Mouse (Mus musculus): Measurements from ENCODE around the gene Pmvk. TPM values are rescaled to one million over a fixed set of nuclear protein-coding genes. Genes with fewer than 3 reads are reported as not detected.
A peak's percentile ranks its signal among the peaks of the same experiment; 100 is the strongest.

Gene Pmvk
- polyA plus RNA-seq, 1 experiment from 2014 or later, result 59.3 TPM

DNA sequence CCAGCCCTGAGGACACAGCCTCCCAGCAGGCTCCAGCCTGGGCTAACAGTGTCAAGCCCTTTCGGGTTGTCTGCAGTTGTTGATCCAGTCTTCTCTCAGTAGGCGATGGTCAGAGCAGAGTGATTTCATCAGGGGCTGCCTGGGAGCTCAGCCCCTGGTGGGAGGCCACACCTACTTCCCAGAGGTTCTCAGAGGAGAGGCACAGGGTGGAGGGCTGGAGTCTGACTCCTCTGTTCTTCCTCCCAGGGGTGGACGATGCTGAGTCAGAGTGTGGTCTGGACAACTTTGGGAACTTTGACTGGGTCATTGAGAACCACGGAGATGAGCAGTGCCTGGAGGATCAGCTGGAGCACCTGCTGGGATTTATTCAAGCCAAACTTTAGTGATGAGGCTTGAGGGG is 13.9 kb downstream of the Pmvk start:
- Histone ChIP-seq H3K27me3 (ENCODE audit: insufficient read depth, low read length) (no peaks in the 10 kb centered on the region), H3K27ac (ENCODE audit: low read length) (no peak overlapping the region), H3K9me3 (ENCODE audit: low read length) (no peaks in the 10 kb centered on the region), H3K36me3 (ENCODE audit: insufficient read depth, low read length) (peaks cover 11% of the 10 kb centered on the region; the same call in 1 of the 2 replicates), H3K4me3 (ENCODE audit: low read length) (no peak overlapping the region), H3K4me2 (replicated peaks; ENCODE audit: low read depth, low read length) (no peak overlapping the region), H3K9ac (replicated peaks; ENCODE audit: low read length) (no peak overlapping the region), H3K4me1 (ENCODE audit: insufficient read depth, low read length) (no peaks in the 10 kb centered on the region)
- WGBS, result 62% methylated on average over 4 of the region's 4 CpGs
- no peak for ATAC-seq (ENCODE audit: low FRiP score, low TSS enrichment)

GRCm38 (mm10) chr3:89472280-89472679 is 17.9 kb downstream of the Pmvk start:
- no peaks in the 10 kb centered on the region for H3K9me3 ChIP-seq (ENCODE audit: low read length)
- H3K4me3 ChIP-seq (ENCODE audit: low read length), result no peak overlapping the region
- H3K36me3 ChIP-seq (ENCODE audit: insufficient read depth, low read length), result peaks cover 11% of the 10 kb centered on the region; the same call in 1 of the 2 replicates
- H3K4me2 ChIP-seq (replicated peaks; ENCODE audit: low read depth, low read length), result no peak overlapping the region
- 73% methylated on average over 7 of the region's 7 CpGs for WGBS
- no peak overlapping the region for H3K9ac ChIP-seq (replicated peaks; ENCODE audit: low read length)
- no peak overlapping the region for H3K27ac ChIP-seq (ENCODE audit: low read length)
- no peaks in the 10 kb centered on the region for H3K4me1 ChIP-seq (ENCODE audit: insufficient read depth, low read length)
- no peaks in the 10 kb centered on the region for H3K27me3 ChIP-seq (ENCODE audit: insufficient read depth, low read length)
- no peak for ATAC-seq (ENCODE audit: low FRiP score, low TSS enrichment)

- no peaks in the 10 kb centered on the region for H3K9me3 ChIP-seq (ENCODE audit: low read length)
- 72% methylated on average over 6 of the region's 6 CpGs for WGBS
- no peak overlapping the region for H3K27ac ChIP-seq (ENCODE audit: low read length)
- no peak overlapping the region for H3K4me3 ChIP-seq (ENCODE audit: low read length)
- no peak for ATAC-seq (ENCODE audit: low FRiP score, low TSS enrichment)
- no peak overlapping the region for H3K9ac ChIP-seq (replicated peaks; ENCODE audit: low read length)
- no peaks in the 10 kb centered on the region for H3K27me3 ChIP-seq (ENCODE audit: insufficient read depth, low read length)
- no peaks in the 10 kb centered on the region for H3K4me1 ChIP-seq (ENCODE audit: insufficient read depth, low read length)
- H3K4me2 ChIP-seq (replicated peaks; ENCODE audit: low read depth, low read length), result no peak overlapping the region
- peaks cover 5% of the 10 kb centered on the region; the same call in 1 of the 2 replicates for H3K36me3 ChIP-seq (ENCODE audit: insufficient read depth, low read length)
Observed at GRCm38 (mm10) chr3:89473838-89474237, 19.5 kb downstream of the Pmvk start.

- H3K4me1 ChIP-seq (ENCODE audit: insufficient read depth, low read length), result no peaks in the 10 kb centered on the region
- H3K27ac ChIP-seq (ENCODE audit: low read length), result no peak overlapping the region
- no peaks in the 10 kb centered on the region; the same call in 1 of the 2 replicates for H3K9me3 ChIP-seq (ENCODE audit: low read length)
- WGBS, result 70% methylated on average over 6 of the region's 6 CpGs
- H3K27me3 ChIP-seq (ENCODE audit: insufficient read depth, low read length), result no peaks in the 10 kb centered on the region
- no peaks in the 10 kb centered on the region for H3K36me3 ChIP-seq (ENCODE audit: insufficient read depth, low read length)
- H3K4me2 ChIP-seq (replicated peaks; ENCODE audit: low read depth, low read length), result no peak overlapping the region
- H3K4me3 ChIP-seq (ENCODE audit: low read length), result no peak overlapping the region
- ATAC-seq (ENCODE audit: low FRiP score, low TSS enrichment), result no peak
- H3K9ac ChIP-seq (replicated peaks; ENCODE audit: low read length), result no peak overlapping the region
Observed at GRCm38 (mm10) chr3:89479055-89479454, 24.7 kb downstream of the Pmvk start.

- ATAC-seq (ENCODE audit: low FRiP score, low TSS enrichment), result no peak
- no peaks in the 10 kb centered on the region for H3K4me1 ChIP-seq (ENCODE audit: insufficient read depth, low read length)
- H3K4me2 ChIP-seq (replicated peaks; ENCODE audit: low read depth, low read length), result no peak overlapping the region
- no peak overlapping the region for H3K4me3 ChIP-seq (ENCODE audit: low read length)
- H3K9ac ChIP-seq (replicated peaks; ENCODE audit: low read length), result no peak overlapping the region
- H3K9me3 ChIP-seq (ENCODE audit: low read length), result no peaks in the 10 kb centered on the region; the same call in 1 of the 2 replicates
- WGBS, result 45% methylated on average over 2 of the region's 2 CpGs
- no peak overlapping the region for H3K27ac ChIP-seq (ENCODE audit: low read length)
- H3K27me3 ChIP-seq (ENCODE audit: insufficient read depth, low read length), result peaks cover 3% of the 10 kb centered on the region; the same call in 1 of the 2 replicates
- no peaks in the 10 kb centered on the region for H3K36me3 ChIP-seq (ENCODE audit: insufficient read depth, low read length)
Observed at GRCm38 (mm10) chr3:89481488-89481887, 27.1 kb downstream of the Pmvk start.

DNA sequence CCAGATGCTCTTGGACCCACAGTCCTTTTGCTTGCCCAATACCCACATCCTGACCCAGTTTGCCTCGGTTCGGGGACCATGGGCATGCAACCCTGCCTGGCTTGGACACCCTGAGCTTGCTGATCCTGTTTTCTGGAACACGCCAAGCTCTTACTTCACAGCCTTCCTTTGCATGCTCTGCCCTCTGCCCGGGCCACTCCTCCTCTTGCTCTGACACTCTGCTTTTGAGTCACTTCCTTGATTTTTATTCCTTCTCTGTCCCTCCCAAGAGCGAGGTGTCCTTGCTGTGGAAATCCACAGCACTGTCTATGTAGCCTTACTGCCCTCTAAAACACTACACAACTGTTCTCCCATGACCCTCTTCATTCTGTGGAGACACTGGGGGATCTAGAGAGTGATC is 27.9 kb downstream of the Pmvk start:
- H3K4me2 ChIP-seq (replicated peaks; ENCODE audit: low read depth, low read length), result no peak overlapping the region
- ATAC-seq (ENCODE audit: low FRiP score, low TSS enrichment), result no peak
- no peaks in the 10 kb centered on the region for H3K4me1 ChIP-seq (ENCODE audit: insufficient read depth, low read length)
- no peak overlapping the region for H3K27ac ChIP-seq (ENCODE audit: low read length)
- H3K9me3 ChIP-seq (ENCODE audit: low read length), result no peaks in the 10 kb centered on the region; the same call in 1 of the 2 replicates
- H3K4me3 ChIP-seq (ENCODE audit: low read length), result no peak overlapping the region
- peaks cover 3% of the 10 kb centered on the region; the same call in 1 of the 2 replicates for H3K27me3 ChIP-seq (ENCODE audit: insufficient read depth, low read length)
- 85% methylated on average over 5 of the region's 5 CpGs for WGBS
- no peaks in the 10 kb centered on the region for H3K36me3 ChIP-seq (ENCODE audit: insufficient read depth, low read length)
- no peak overlapping the region for H3K9ac ChIP-seq (replicated peaks; ENCODE audit: low read length)

DNA sequence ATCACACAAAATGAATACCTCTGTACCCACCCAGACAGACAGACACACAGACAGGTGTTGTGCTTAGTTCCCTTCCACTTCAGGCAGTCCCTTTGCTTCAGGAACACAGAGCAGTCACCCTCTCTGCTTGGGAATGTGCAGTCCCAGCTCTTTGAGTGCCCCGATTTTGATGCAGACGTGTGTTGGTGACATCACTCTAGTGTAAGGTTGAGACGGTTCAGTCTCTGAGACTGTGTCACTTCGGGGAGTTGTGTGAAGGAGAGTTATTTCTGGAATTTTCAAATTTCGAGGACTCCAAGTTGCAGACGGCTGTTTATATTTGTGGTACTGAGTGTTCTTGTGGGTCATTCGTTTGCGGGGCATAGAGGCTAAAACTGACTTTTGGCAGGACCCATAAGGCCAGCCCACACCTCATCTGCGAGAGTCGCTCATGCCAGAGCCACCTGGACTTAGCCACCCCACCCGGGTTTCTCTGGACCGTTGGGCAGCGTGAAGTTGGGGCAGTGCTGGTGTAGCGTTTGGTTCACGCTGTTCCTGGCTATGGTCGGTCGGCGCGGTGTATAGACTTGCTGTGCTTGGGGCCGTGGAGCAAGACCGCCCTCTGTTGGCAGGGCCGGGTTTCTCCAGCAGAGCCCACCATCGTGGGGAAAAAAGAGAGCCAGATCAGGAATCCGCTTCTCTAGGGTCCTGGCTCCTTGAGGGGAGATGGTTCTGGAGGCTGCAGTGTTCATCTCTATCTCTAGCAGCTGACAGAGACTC is 30.6 kb downstream of the Pmvk start:
- ATAC-seq (ENCODE audit: low FRiP score, low TSS enrichment), result peak; percentile 90
- Histone ChIP-seq H3K4me3 (ENCODE audit: low read length) (peak overlapping the region; percentile 22), H3K36me3 (ENCODE audit: insufficient read depth, low read length) (no peaks in the 10 kb centered on the region), H3K9ac (replicated peaks; ENCODE audit: low read length) (0 out of 2 replicates have a peak overlapping the region, but pooled peaks have one; percentile 29), H3K4me2 (replicated peaks; ENCODE audit: low read depth, low read length) (peak overlapping the region; percentile 45), H3K9me3 (ENCODE audit: low read length) (no peaks in the 10 kb centered on the region; the same call in 1 of the 2 replicates), H3K27me3 (ENCODE audit: insufficient read depth, low read length) (peaks cover 3% of the 10 kb centered on the region; the same call in 1 of the 2 replicates), H3K27ac (ENCODE audit: low read length) (no peak overlapping the region), H3K4me1 (ENCODE audit: insufficient read depth, low read length) (no peaks in the 10 kb centered on the region)
- WGBS, result 21% methylated on average over 24 of the region's 24 CpGs

- WGBS, result 78% methylated on average over 8 of the region's 8 CpGs
- H3K4me3 ChIP-seq (ENCODE audit: low read length), result no peak overlapping the region
- no peak for ATAC-seq (ENCODE audit: low FRiP score, low TSS enrichment)
- no peaks in the 10 kb centered on the region for H3K36me3 ChIP-seq (ENCODE audit: insufficient read depth, low read length)
- no peak overlapping the region for H3K9ac ChIP-seq (replicated peaks; ENCODE audit: low read length)
- H3K27me3 ChIP-seq (ENCODE audit: insufficient read depth, low read length), result peaks cover 3% of the 10 kb centered on the region; the same call in 1 of the 2 replicates
- H3K4me2 ChIP-seq (replicated peaks; ENCODE audit: low read depth, low read length), result no peak overlapping the region
- no peaks in the 10 kb centered on the region; the same call in 1 of the 2 replicates for H3K9me3 ChIP-seq (ENCODE audit: low read length)
- H3K4me1 ChIP-seq (ENCODE audit: insufficient read depth, low read length), result no peaks in the 10 kb centered on the region
- no peak overlapping the region for H3K27ac ChIP-seq (ENCODE audit: low read length)
Observed at GRCm38 (mm10) chr3:89486111-89486510, 31.8 kb downstream of the Pmvk start.

DNA sequence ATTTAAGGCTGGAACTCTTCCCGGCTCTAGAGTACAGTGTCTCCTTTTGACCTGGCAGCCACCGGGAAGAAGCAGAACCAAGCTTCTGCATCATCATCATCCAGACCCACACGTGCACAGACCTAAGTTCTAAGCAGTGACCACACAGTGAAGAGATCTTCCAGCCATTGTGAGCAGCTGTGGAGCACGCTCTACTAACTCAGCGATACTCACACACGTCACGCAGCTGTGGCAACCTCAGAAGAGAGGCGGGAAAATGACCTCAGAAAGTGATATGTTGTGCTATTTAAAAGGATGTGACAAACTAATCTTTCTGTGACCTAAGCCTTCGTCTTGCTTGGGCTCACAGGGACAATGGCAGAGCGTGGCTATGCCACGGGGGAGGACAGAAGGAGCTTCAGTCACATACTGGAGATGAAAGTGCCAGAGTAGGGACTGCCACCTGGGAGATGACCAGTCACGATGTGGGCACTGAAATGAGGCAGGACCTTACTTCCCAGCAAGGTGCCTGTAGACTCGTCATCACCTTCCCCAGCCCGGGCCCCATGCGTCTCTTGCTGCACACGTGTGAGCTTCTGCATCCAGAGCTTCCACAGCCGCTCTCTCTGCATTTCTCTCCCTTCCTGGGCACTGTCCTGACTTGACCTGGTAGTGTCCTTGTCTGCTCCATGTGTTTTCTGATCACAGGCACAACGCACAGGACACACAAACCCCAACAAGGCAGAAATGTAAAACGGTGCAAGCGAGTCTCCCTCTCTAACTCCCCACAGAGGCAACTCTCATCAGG is 32.8 kb downstream of the Pmvk start:
- no peak overlapping the region for H3K27ac ChIP-seq (ENCODE audit: low read length)

More for the DNA sequence above, 32.8 kb downstream of the Pmvk start:
- ATAC-seq (ENCODE audit: low FRiP score, low TSS enrichment), result 0 out of 2 replicates have a peak, but pooled peaks have one; percentile 26
- Histone ChIP-seq H3K9ac (replicated peaks; ENCODE audit: low read length) (no peak overlapping the region), H3K9me3 (ENCODE audit: low read length) (no peaks in the 10 kb centered on the region), H3K36me3 (ENCODE audit: insufficient read depth, low read length) (no peaks in the 10 kb centered on the region), H3K27me3 (ENCODE audit: insufficient read depth, low read length) (peaks cover 3% of the 10 kb centered on the region; the same call in 1 of the 2 replicates), H3K4me1 (ENCODE audit: insufficient read depth, low read length) (peaks cover 2% of the 10 kb centered on the region; the same call in 1 of the 2 replicates), H3K4me3 (ENCODE audit: low read length) (no peak overlapping the region), H3K4me2 (replicated peaks; ENCODE audit: low read depth, low read length) (no peak overlapping the region)
- 54% methylated on average over 20 of the region's 20 CpGs for WGBS
